Mouse (Mus musculus) embryonic facial prominence, embryonic 12.5 days (tissue): ENCODE data around the gene Cstf3. TPM values are rescaled to one million over a fixed set of nuclear protein-coding genes. Genes with fewer than 3 reads are reported as not detected.
A peak's percentile ranks its signal among the peaks of the same experiment; 100 is the strongest.

Source experiments
- ATAC-seq: fragments of 200-750 bp; cut with Nextera tagmentation; 2 replicates; pipeline ENCODE4 v1.8.0; 2017; ENCODE audit not compliant: insufficient number of reproducible peaks, insufficient read depth, low FRiP score, low TSS enrichment
- H3K27ac ChIP-seq: fragments of 300-500 bp; sonication (generic); 2 replicates; pipeline ENCODE4 v1.5.1; 2016; ENCODE audit warnings: mild to moderate bottlenecking
- H3K27me3 ChIP-seq: fragments of 300-500 bp; sonication (generic); 2 replicates; pipeline ENCODE4 v1.6.1; 2016; ENCODE audit warnings: mild to moderate bottlenecking, moderate library complexity
- H3K36me3 ChIP-seq: fragments of 300-500 bp; sonication (generic); 2 replicates; pipeline ENCODE4 v1.6.1; 2016; ENCODE audit warnings: mild to moderate bottlenecking
- H3K4me1 ChIP-seq: fragments of 300-500 bp; sonication (generic); 2 replicates; pipeline ENCODE4 v1.6.1; 2016
- H3K4me2 ChIP-seq: fragments of 300-500 bp; sonication (generic); replicated peaks from 2 replicates; pipeline ENCODE4 v1.6.1; 2016; ENCODE audit warnings: mild to moderate bottlenecking, moderate library complexity
- H3K4me3 ChIP-seq: fragments of 300-500 bp; sonication (generic); 2 replicates; pipeline ENCODE4 v1.5.1; 2016; ENCODE audit warnings: mild to moderate bottlenecking
- H3K9ac ChIP-seq: fragments of 300-500 bp; sonication (generic); 2 replicates; pipeline ENCODE4 v1.6.1; 2016; ENCODE audit warnings: mild to moderate bottlenecking, moderate library complexity
- H3K9me3 ChIP-seq: fragments of 300-500 bp; sonication (generic); 2 replicates; pipeline ENCODE4 v1.6.1; 2016; ENCODE audit warnings: mild to moderate bottlenecking, moderate library complexity
- WGBS: fragments of 180-500 bp; shearing (Covaris S2); methylation state at CpG from one replicate; pipeline ENCODE4 v1.1.7; 2016; 5-methylcytosine and 5-hydroxymethylcytosine counted together
- polyA plus RNA-seq: library from polyadenylated mRNA; unstranded; fragments of >200 nt; fragmentation: Nextera tagmentation; extraction: Ambion mirVana; gene quantifications from 2 replicates; pipeline ENCODE4 v1.2.1, GENCODE M21; 2016

The Cstf3 gene
- polyA plus RNA-seq, 1 experiment from 2014 or later = 97.2 TPM

DNA sequence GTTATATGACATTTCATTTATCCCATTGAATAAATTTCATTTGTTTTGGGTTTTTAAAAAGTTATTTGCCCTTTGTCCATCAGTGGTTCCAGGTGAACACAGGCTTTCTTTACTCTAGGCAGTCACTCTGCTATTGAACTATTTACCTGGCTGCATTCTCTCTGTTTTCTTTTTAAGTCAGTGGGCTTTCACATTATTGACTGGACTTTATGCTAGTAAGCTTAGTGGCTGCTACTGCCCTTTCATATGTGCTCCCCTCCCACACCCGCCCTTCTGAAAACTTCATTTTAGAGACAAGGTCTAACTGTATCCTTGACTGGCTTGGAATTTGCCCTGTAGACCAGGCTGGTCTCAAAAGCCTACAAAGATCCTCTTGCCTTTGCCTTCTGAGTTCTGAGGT, 15.2 kb downstream of the Cstf3 start:
- Histone ChIP-seq H3K27ac (no peak overlapping the region), H3K27me3 (no peaks in the 10 kb centered on the region)

DNA sequence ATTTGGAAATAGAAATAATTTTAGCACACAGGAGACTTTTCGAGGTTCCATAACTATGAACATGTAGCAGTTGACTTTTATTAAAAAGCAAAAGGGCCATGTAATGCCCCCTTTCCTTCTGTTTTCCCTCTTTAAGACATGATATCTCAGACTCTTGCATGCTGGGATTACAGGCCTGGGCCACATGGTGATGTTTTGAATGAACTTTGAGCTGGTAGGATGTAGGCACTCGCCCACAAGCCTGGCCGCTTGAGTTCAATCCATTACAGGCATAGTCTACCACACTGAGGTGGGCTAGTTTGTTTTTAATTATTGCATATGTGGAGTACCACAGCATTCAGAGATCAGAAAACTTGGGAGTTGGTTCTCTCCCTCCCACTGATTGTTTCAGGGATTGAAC, 24.5 kb downstream of the Cstf3 start:
- H3K27me3 ChIP-seq = no peaks in the 10 kb centered on the region

More for the DNA sequence above, 15.2 kb downstream of the Cstf3 start:
- H3K9me3 ChIP-seq = no peaks in the 10 kb centered on the region
- ATAC-seq = no peak
- no peak overlapping the region for H3K9ac ChIP-seq
- H3K36me3 ChIP-seq = no peaks in the 10 kb centered on the region
- no peak overlapping the region for H3K4me3 ChIP-seq
- WGBS = 79% methylated on average over 1 of the region's 1 CpGs
- no peak overlapping the region for H3K4me2 ChIP-seq
- H3K4me1 ChIP-seq = no peaks in the 10 kb centered on the region

DNA sequence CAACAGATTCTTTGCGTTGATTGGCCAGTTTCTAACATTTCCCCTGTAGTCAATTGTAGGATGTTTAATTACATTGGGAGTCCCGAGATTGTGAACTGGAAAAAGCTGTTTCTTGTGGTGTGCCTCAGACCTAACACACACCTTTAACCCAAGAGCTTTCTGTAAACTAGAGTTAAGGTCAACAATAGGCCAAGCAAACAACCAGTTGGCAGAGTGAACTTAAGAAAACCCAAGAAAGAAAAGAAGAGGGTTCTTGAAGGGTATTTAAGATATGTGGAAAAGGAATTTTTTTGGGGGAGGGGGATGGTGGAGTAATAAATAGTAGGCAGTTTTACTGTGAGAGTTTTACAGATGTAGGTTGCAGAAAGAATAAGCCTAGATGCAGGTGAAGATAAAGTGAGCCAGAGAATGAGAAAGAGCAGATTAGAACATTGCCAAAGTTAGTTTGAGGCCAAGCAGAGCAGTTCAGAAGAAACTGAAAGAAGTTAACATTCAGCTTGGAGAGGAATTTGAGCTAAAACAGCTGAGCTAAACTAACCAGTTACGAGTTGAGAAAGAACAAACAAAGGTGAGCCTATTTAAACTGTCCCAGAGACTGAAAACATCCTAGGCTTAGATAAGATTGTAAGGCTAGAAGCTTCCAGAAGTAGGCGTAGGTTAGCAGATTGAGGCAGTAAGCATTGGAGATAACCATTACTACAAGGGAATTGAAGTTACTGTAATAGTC, 25.8 kb downstream of the Cstf3 start:
- 90% methylated on average over 4 of the region's 4 CpGs for WGBS
- ATAC-seq = no peak
- Histone ChIP-seq H3K27ac (no peak overlapping the region), H3K27me3 (no peaks in the 10 kb centered on the region), H3K36me3 (peaks cover 9% of the 10 kb centered on the region; the same call in 1 of the 2 replicates), H3K9ac (no peak overlapping the region), H3K4me3 (no peak overlapping the region), H3K4me1 (no peaks in the 10 kb centered on the region), H3K9me3 (no peaks in the 10 kb centered on the region), H3K4me2 (no peak overlapping the region)

More for the DNA sequence above, 24.5 kb downstream of the Cstf3 start:
- H3K9ac ChIP-seq = no peak overlapping the region
- H3K4me1 ChIP-seq = no peaks in the 10 kb centered on the region
- WGBS = 88% methylated on average over 3 of the region's 3 CpGs
- H3K36me3 ChIP-seq = peaks cover 9% of the 10 kb centered on the region; the same call in 1 of the 2 replicates
- no peak overlapping the region for H3K27ac ChIP-seq
- ATAC-seq = no peak
- H3K4me2 ChIP-seq = no peak overlapping the region
- H3K9me3 ChIP-seq = no peaks in the 10 kb centered on the region
- H3K4me3 ChIP-seq = no peak overlapping the region

GRCm38 (mm10) chr2:104658659-104659058, 68.3 kb downstream of the Cstf3 start:
- Histone ChIP-seq H3K9me3 (no peaks in the 10 kb centered on the region), H3K4me1 (no peaks in the 10 kb centered on the region), H3K4me2 (no peak overlapping the region), H3K27me3 (no peaks in the 10 kb centered on the region), H3K27ac (no peak overlapping the region), H3K36me3 (peaks cover 58% of the 10 kb centered on the region), H3K9ac (no peak overlapping the region), H3K4me3 (no peak overlapping the region)
- ATAC-seq = no peak
- 87% methylated on average over 1 of the region's 1 CpGs for WGBS

GRCm38 (mm10) chr2:104663372-104664100, 73.2 kb downstream of the Cstf3 start:
- Histone ChIP-seq H3K9ac (no peak overlapping the region), H3K27me3 (no peaks in the 10 kb centered on the region), H3K36me3 (peaks cover 54% of the 10 kb centered on the region), H3K4me1 (no peaks in the 10 kb centered on the region), H3K27ac (no peak overlapping the region), H3K4me3 (no peak overlapping the region), H3K4me2 (no peak overlapping the region), H3K9me3 (no peaks in the 10 kb centered on the region)
- ATAC-seq = no peak
- WGBS = 87% methylated on average over 8 of the region's 8 CpGs

DNA sequence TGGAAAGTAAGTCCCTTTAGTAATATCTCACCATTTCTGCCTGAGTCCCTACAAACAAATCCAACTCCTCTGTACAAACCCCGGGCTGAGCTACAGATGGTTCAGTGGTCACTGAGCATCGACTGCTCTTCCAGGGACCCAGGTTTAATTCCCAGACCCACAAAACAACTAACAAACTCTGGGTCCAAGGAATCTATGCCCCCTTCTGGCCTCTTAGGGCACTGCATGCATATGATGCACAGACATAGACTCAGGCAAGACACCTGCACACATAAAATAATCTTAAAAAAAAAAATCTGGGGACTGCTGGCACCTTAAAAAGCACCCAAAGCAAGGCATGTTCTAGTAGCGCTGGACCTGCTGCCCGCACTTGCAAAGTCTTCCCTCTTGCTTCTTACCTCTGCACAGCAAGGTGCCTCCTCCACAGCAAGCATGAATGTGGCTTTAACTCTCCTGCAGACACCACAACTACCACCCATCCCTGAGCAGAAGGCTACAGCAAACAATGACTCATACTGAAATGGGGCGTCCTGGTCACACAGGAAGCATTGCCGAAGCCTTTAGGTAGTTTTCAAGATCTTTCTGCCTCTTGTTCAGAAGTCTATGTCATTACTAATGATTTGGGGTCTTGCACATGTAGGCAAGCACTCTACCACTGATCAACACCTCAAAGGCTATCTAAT, 78.9 kb downstream of the Cstf3 start:
- no peak overlapping the region for H3K4me3 ChIP-seq
- no peak overlapping the region for H3K4me2 ChIP-seq
- 89% methylated on average over 6 of the region's 6 CpGs for WGBS
- no peaks in the 10 kb centered on the region for H3K9me3 ChIP-seq
- H3K9ac ChIP-seq = no peak overlapping the region
- no peak overlapping the region for H3K27ac ChIP-seq
- no peaks in the 10 kb centered on the region for H3K4me1 ChIP-seq
- no peaks in the 10 kb centered on the region for H3K27me3 ChIP-seq
- peaks cover 22% of the 10 kb centered on the region for H3K36me3 ChIP-seq
- no peak for ATAC-seq

- no peak overlapping the region for H3K9ac ChIP-seq
- no peaks in the 10 kb centered on the region for H3K27me3 ChIP-seq
- no peak overlapping the region for H3K4me3 ChIP-seq
- 0 out of 2 replicates have a peak, but pooled peaks cover 6% of the 10 kb centered on the region for H3K36me3 ChIP-seq
- ATAC-seq = no peak
- H3K4me2 ChIP-seq = no peak overlapping the region
- no peak overlapping the region for H3K27ac ChIP-seq
- H3K4me1 ChIP-seq = no peaks in the 10 kb centered on the region
- no peaks in the 10 kb centered on the region for H3K9me3 ChIP-seq
Measured at GRCm38 (mm10) chr2:104671724-104672123, 81.4 kb downstream of the Cstf3 start.

- Histone ChIP-seq H3K9ac (no peak overlapping the region), H3K4me2 (no peak overlapping the region), H3K27me3 (no peaks in the 10 kb centered on the region), H3K4me1 (no peaks in the 10 kb centered on the region), H3K4me3 (no peak overlapping the region), H3K27ac (no peak overlapping the region), H3K36me3 (peaks cover 18% of the 10 kb centered on the region), H3K9me3 (no peaks in the 10 kb centered on the region)
- ATAC-seq = no peak
- 76% methylated on average over 3 of the region's 3 CpGs for WGBS
Measured at GRCm38 (mm10) chr2:104677326-104677725, 87.0 kb downstream of the Cstf3 start.

- no peak overlapping the region for H3K27ac ChIP-seq
- ATAC-seq = no peak
- H3K36me3 ChIP-seq = peaks cover 30% of the 10 kb centered on the region
- no peaks in the 10 kb centered on the region for H3K27me3 ChIP-seq
- no peaks in the 10 kb centered on the region for H3K4me1 ChIP-seq
- no peak overlapping the region for H3K4me2 ChIP-seq
- no peak overlapping the region for H3K9ac ChIP-seq
- H3K4me3 ChIP-seq = no peak overlapping the region
- WGBS = 87% methylated on average over 4 of the region's 4 CpGs
- no peaks in the 10 kb centered on the region for H3K9me3 ChIP-seq
Measured at GRCm38 (mm10) chr2:104684771-104685170, 94.4 kb downstream of the Cstf3 start.

- no peak overlapping the region for H3K4me2 ChIP-seq
- H3K9me3 ChIP-seq = no peaks in the 10 kb centered on the region
- H3K27me3 ChIP-seq = no peaks in the 10 kb centered on the region
- no peak overlapping the region for H3K9ac ChIP-seq
- H3K4me1 ChIP-seq = no peaks in the 10 kb centered on the region
- peaks cover 30% of the 10 kb centered on the region for H3K36me3 ChIP-seq
- H3K4me3 ChIP-seq = no peak overlapping the region
- WGBS = 9% methylated on average over 13 of the region's 13 CpGs
- H3K27ac ChIP-seq = no peak overlapping the region
- ATAC-seq = peak; percentile 83; the same call in 1 of the 2 replicates
Measured at GRCm38 (mm10) chr2:104685418-104685817, 95.1 kb downstream of the Cstf3 start.

GRCm38 (mm10) chr2:104687261-104687660, 96.9 kb downstream of the Cstf3 start:
- H3K27me3 ChIP-seq = no peaks in the 10 kb centered on the region
- 69% methylated on average over 3 of the region's 3 CpGs for WGBS
- no peaks in the 10 kb centered on the region for H3K9me3 ChIP-seq

DNA sequence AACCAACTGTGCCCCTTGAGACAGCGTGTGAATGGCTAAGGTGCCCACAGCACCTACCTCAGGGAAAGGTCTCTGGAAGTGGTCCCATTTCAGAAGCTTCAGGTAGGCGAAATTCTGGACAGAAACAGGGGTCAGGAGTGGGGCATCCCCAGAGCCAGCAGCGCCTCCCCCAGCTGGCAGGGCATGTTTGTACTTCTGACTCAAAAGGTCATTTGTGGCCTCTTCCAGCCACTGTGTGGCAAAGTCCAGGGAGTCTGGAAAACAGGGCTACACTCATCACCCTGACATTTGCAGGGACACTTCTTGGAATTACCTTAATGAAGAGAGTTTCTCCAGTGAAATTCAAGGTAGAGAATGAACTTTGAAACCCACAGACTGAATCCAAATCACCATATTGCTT, 98.0 kb downstream of the Cstf3 start:
- Histone ChIP-seq H3K27ac (no peak overlapping the region), H3K36me3 (peaks cover 11% of the 10 kb centered on the region), H3K9ac (no peak overlapping the region), H3K4me2 (no peak overlapping the region), H3K4me3 (no peak overlapping the region), H3K9me3 (no peaks in the 10 kb centered on the region), H3K4me1 (no peaks in the 10 kb centered on the region), H3K27me3 (no peaks in the 10 kb centered on the region)
- 76% methylated on average over 3 of the region's 3 CpGs for WGBS
- ATAC-seq = no peak

More at GRCm38 (mm10) chr2:104687261-104687660, 96.9 kb downstream of the Cstf3 start:
- Histone ChIP-seq H3K4me1 (no peaks in the 10 kb centered on the region), H3K9ac (no peak overlapping the region), H3K4me2 (no peak overlapping the region), H3K36me3 (peaks cover 15% of the 10 kb centered on the region), H3K4me3 (no peak overlapping the region), H3K27ac (no peak overlapping the region)
- no peak for ATAC-seq
